Mouse (Mus musculus) cerebellum, adult 2 months (tissue): Measurements from ENCODE around the gene Dlgap3.

ENCODE experiments used
- CTCF ChIP-seq: fragments of 200-500 bp; IDR thresholded peaks from 2 replicates; pipeline ENCODE4 v1.5.1; 2011; ENCODE audit warnings: low read depth, mild to moderate bottlenecking, control low read depth, low read length, moderate library complexity, borderline replicate concordance; ENCODE audit not compliant: insufficient read depth
- POLR2A ChIP-seq: fragments of 200-500 bp; IDR thresholded peaks from 2 replicates; pipeline ENCODE4 v1.6.1; 2011; ENCODE audit warnings: low read length, control low read depth, borderline replicate concordance; ENCODE audit not compliant: insufficient read depth

GRCm38 (mm10) chr4:127278451-127279001 lies 109.5 kb downstream of the Dlgap3 start:
- TF ChIP-seq CTCF (no peak), POLR2A (no peak)
